Comparison of ENCODE assay signal across 13 mouse cellular contexts in the genomic region with DNA sequence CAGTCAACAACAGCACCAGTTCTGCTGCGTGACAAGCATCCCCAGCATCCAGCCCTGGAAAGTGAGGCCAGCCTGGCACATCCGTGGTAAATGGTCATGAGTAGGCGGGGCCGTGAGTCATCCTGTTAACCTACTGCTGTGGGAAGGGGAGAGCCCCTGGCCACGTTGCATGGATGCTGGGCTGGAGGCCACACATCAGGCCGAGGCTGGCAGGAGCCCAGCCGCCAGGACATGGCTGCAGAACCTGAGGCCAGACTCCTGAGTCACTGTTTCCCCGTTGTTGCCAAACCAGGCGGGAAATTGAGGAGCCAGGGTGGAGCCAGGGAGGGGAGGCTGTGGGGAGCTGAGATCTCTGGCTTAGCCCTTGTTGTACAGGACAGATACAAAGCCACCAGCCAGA. TPM values are rescaled to one million over a fixed set of nuclear protein-coding genes. Genes with fewer than 3 reads are reported as not detected.
DNase-seq lines count a peak whose midpoint lies in the region; ATAC-seq and TF ChIP-seq lines count a peak whose summit lies in the region.
"Had no signal": no experiment of that assay in that cellular context is flagged by ENCODE, and none has a peak within 500 bp of the region (broad histone marks: within the 10 kb centered on the region; RNA-seq: fewer than 3 reads in every experiment).

No protein-coding gene starts in this region.

- no peak for TF ChIP-seq CTCF in heart, postnatal 0 days (IDR thresholded peaks at IDR 0.05; ENCODE audit: low read depth)

- no peak overlapping the region for H3K4me2 ChIP-seq in heart, postnatal 0 days (ENCODE audit: low read depth, low read length)
- H3K4me2 ChIP-seq: liver, embryonic 13.5 days; midbrain, embryonic 13.5 days had no signal

- H3K4me1 ChIP-seq in embryonic facial prominence, embryonic 10.5 days: peaks cover 54% of the 10 kb centered on the region
- H3K4me1 ChIP-seq in heart, postnatal 0 days (ENCODE audit: control insufficient read depth, insufficient read depth): peaks cover 5% of the 10 kb centered on the region; the same call in 1 of the 2 replicates

- peak; percentile 24; the same call in 1 of the 2 replicates for ATAC-seq in heart, postnatal 0 days (ENCODE audit: insufficient read depth, low read depth)
- ATAC-seq in erythroblast, adult 5-6 weeks (replicated peaks; ENCODE audit: low FRiP score, poor library complexity, severe bottlenecking): no peak
- ATAC-seq: forebrain, postnatal 0 days; midbrain, embryonic 13.5 days had no signal

- intact Hi-C loops in left cerebral cortex, postnatal 25 days (cut with DNase I): no loop called here

- no peaks in the 10 kb centered on the region for H3K9me3 ChIP-seq in embryonic facial prominence, embryonic 10.5 days
- H3K9me3 ChIP-seq in heart, postnatal 0 days (replicated peaks; ENCODE audit: control insufficient read depth, low read length): no peaks in the 10 kb centered on the region
- H3K9me3 ChIP-seq: liver, embryonic 13.5 days; midbrain, embryonic 13.5 days had no signal

- WGBS in embryonic facial prominence, embryonic 10.5 days: 70% methylated on average over 9 of the region's 9 CpGs
- 54% methylated on average over 9 of the region's 9 CpGs for WGBS in heart, postnatal 0 days

- H3K27me3 ChIP-seq in embryonic facial prominence, embryonic 10.5 days (replicated peaks; ENCODE audit: low read depth, poor library complexity, severe bottlenecking): no peaks in the 10 kb centered on the region
- H3K27me3 ChIP-seq in heart, postnatal 0 days (ENCODE audit: control insufficient read depth, insufficient read depth, low read length): no peaks in the 10 kb centered on the region
- H3K27me3 ChIP-seq: liver, embryonic 13.5 days; midbrain, embryonic 13.5 days had no signal

- no peaks in the 10 kb centered on the region for H3K36me3 ChIP-seq in embryonic facial prominence, embryonic 10.5 days (replicated peaks)
- H3K36me3 ChIP-seq in heart, postnatal 0 days (replicated peaks; ENCODE audit: control insufficient read depth, insufficient read depth, low read length): no peaks in the 10 kb centered on the region
- H3K36me3 ChIP-seq: liver, embryonic 13.5 days; midbrain, embryonic 13.5 days had no signal

- no peak for TF ChIP-seq EP300 in heart, postnatal 0 days (IDR thresholded peaks at IDR 0.05; ENCODE audit: low read depth)

- no peak overlapping the region for H3K4me3 ChIP-seq in embryonic facial prominence, embryonic 10.5 days
- H3K4me3 ChIP-seq in heart, postnatal 0 days (ENCODE audit: low read depth, low read length): no peak overlapping the region
- H3K4me3 ChIP-seq: liver, embryonic 13.5 days; midbrain, embryonic 13.5 days had no signal

- DNase-seq in ovary, adult 18-20 months (ENCODE audit: low spot score): peak; percentile 53
- no peak for DNase-seq in ovary, postnatal 10 days (ENCODE audit: low spot score)
- DNase-seq in embryonic facial prominence, embryonic 10.5 days (ENCODE audit: low spot score): no peak
- DNase-seq in heart, postnatal 0 days (ENCODE audit: low spot score): no peak
- peak; percentile 85 for DNase-seq in skeletal muscle tissue, adult 2 months (ENCODE audit: low read depth, low spot score)
- no peak for DNase-seq in left cerebral cortex, postnatal 25 days (ENCODE audit: low spot score in 2 of 2)
- no peak for DNase-seq in kidney, adult 11 months
- DNase-seq: forebrain, postnatal 0 days; liver, embryonic 13.5 days; thymus, adult 2 months had no signal

- H3K9ac ChIP-seq in heart, postnatal 0 days (replicated peaks; ENCODE audit: low read depth, low read length): no peak overlapping the region
- H3K9ac ChIP-seq: forebrain, postnatal 0 days; liver, embryonic 13.5 days; midbrain, embryonic 13.5 days had no signal

- H3K27ac ChIP-seq in embryonic facial prominence, embryonic 10.5 days (replicated peaks): peak overlapping the region; percentile 51
- H3K27ac ChIP-seq in heart, postnatal 0 days (ENCODE audit: low read depth): no peak overlapping the region
- H3K27ac ChIP-seq: liver, embryonic 13.5 days; midbrain, embryonic 13.5 days had no signal

RNA-seq across cellular contexts. Expression of gene Snai1, which starts 36.8 kb away (rescaled TPM):
- polyA plus RNA-seq in embryonic facial prominence, embryonic 10.5 days (2016; fragmentation: Nextera tagmentation; extraction: Ambion mirVana): 86.3 and 93.8 TPM in 2 replicates
- total RNA-seq in heart, postnatal 0 days (2014; rRNA removed; ENCODE audit: low replicate concordance): 1.5 TPM in 1 of 2 replicates, not detected in the other
- polyA plus RNA-seq in heart, postnatal 0 days (2015; fragmentation: Nextera tagmentation; extraction: Ambion mirVana): 6.0 and 7.0 TPM in 2 replicates
- not detected in 2 replicates for total RNA-seq in erythroblast, adult 5-6 weeks (2015; ENCODE audit: low replicate concordance)
- total RNA-seq in erythroblast, adult 5-6 weeks (2017; ENCODE audit: low replicate concordance): 0.70 TPM in 1 of 2 replicates, not detected in the other
- under 1 TPM; 0.57 to 0.94 TPM for total RNA-seq in left cerebral cortex, postnatal 25 days (2021)
- total RNA-seq: common myeloid progenitor, adult 5-6 weeks had no signal

RNA-seq across cellular contexts. Expression of gene Ube2v1, which starts 57.1 kb away (rescaled TPM):
- polyA plus RNA-seq in embryonic facial prominence, embryonic 10.5 days (2016; fragmentation: Nextera tagmentation; extraction: Ambion mirVana): 384 and 394 TPM in 2 replicates
- total RNA-seq in heart, postnatal 0 days (2014; rRNA removed; ENCODE audit: low replicate concordance): 74.5 and 94.6 TPM in 2 replicates
- 150 and 152 TPM in 2 replicates for polyA plus RNA-seq in heart, postnatal 0 days (2015; fragmentation: Nextera tagmentation; extraction: Ambion mirVana)
- total RNA-seq in erythroblast, adult 5-6 weeks (2015; ENCODE audit: low replicate concordance): 134 and 176 TPM in 2 replicates
- 150 and 202 TPM in 2 replicates for total RNA-seq in erythroblast, adult 5-6 weeks (2017; ENCODE audit: low replicate concordance)
- total RNA-seq in left cerebral cortex, postnatal 25 days (2021): 100 to 1,000 TPM; 254 to 264 TPM

Comparison
In these comparisons a context has a peak if more than half of its experiments do, and no peak if none do; other contexts are left out.
1. DNase-seq: peak in ovary, adult 18-20 months (single experiment) and skeletal muscle tissue, adult 2 months (single experiment); none in ovary, postnatal 10 days (single experiment), embryonic facial prominence, embryonic 10.5 days (single experiment), heart, postnatal 0 days (single experiment), left cerebral cortex, postnatal 25 days (0 of 2) and kidney, adult 11 months (single experiment).